Mouse (Mus musculus) hindbrain, embryonic 11.5 days (tissue): ENCODE data around the gene Brd2. TPM values are rescaled to one million over a fixed set of nuclear protein-coding genes. Genes with fewer than 3 reads are reported as not detected.

Experiments used
- ATAC-seq: fragments of 200-750 bp; cut with Nextera tagmentation; 2 replicates; pipeline ENCODE4 v1.8.0; 2017; ENCODE audit warnings: mild to moderate bottlenecking, moderate TSS enrichment, moderate library complexity; ENCODE audit not compliant: low FRiP score
- DNase-seq: peaks from one replicate; pipeline ENCODE4 v3.0.0-alpha.2; 2015; ENCODE audit warnings: low spot score
- H3K27ac ChIP-seq: fragments of 300-500 bp; sonication (generic); 2 replicates; pipeline ENCODE4 v1.5.1; 2014; ENCODE audit warnings: mild to moderate bottlenecking, low read depth, low read length
- H3K27me3 ChIP-seq: fragments of 300-500 bp; sonication (generic); 2 replicates; pipeline ENCODE4 v1.6.1; 2014; ENCODE audit warnings: mild to moderate bottlenecking, low read length, moderate library complexity, mixed read lengths; ENCODE audit not compliant: control insufficient read depth, insufficient read depth
- H3K36me3 ChIP-seq: fragments of 300-500 bp; sonication (generic); 2 replicates; pipeline ENCODE4 v1.6.1; 2014; ENCODE audit warnings: mild to moderate bottlenecking, low read length, moderate library complexity, mixed read lengths; ENCODE audit not compliant: control insufficient read depth, insufficient read depth
- H3K4me1 ChIP-seq: fragments of 300-500 bp; sonication (generic); replicated peaks from 2 replicates; pipeline ENCODE4 v1.6.1; 2014; ENCODE audit warnings: low read length, mixed read lengths; ENCODE audit not compliant: control insufficient read depth, insufficient read depth
- H3K4me2 ChIP-seq: fragments of 300-500 bp; sonication (generic); replicated peaks from 2 replicates; pipeline ENCODE4 v1.6.1; 2014; ENCODE audit warnings: mild to moderate bottlenecking, low read depth, low read length
- H3K4me3 ChIP-seq: fragments of 300-500 bp; sonication (generic); 2 replicates; pipeline ENCODE4 v1.5.1; 2014; ENCODE audit warnings: low read depth, low read length
- H3K9ac ChIP-seq: fragments of 300-500 bp; sonication (generic); 2 replicates; pipeline ENCODE4 v1.6.1; 2014; ENCODE audit warnings: low read depth, low read length
- H3K9me3 ChIP-seq: fragments of 300-500 bp; sonication (generic); 2 replicates; pipeline ENCODE4 v1.6.1; 2016; ENCODE audit warnings: low read length; ENCODE audit not compliant: control insufficient read depth
- WGBS: fragments of 180-500 bp; shearing (Covaris S2); extraction: QIAGEN DNeasy Blood & Tissue Kit; methylation state at CpG from one replicate; pipeline ENCODE4 v1.1.7; 2014; 5-methylcytosine and 5-hydroxymethylcytosine counted together
- polyA plus RNA-seq: library from polyadenylated mRNA; unstranded; fragments of >200 nt; fragmentation: Nextera tagmentation; extraction: Ambion mirVana; gene quantifications from 2 replicates; pipeline ENCODE4 v1.2.1, GENCODE M21; 2014

The Brd2 gene
- polyA plus RNA-seq, 1 experiment from 2014 or later, result 159 TPM

DNA sequence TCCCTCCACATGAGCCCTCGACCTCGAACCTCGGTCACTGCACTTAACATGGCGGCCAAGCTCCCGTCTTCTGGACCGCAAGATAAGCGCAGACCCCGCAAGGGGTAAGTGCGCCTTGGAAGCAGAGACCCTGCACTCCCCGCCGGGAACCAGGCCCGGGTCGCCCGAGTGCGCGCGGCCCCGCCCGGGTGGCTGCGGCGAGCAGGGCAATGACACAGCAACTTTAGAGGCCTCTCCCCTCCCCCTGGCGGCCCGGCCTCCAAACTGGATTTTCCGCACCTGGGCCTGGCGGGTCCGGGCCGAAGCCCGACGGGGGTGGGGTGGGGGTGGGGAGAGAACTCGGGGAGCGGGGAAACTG is 1.6 kb downstream of the Brd2 start:
- WGBS, result under 1% methylated on average over 31 of the region's 31 CpGs
- Histone ChIP-seq H3K27ac (peak overlapping the region; percentile 100), H3K27me3 (no peaks in the 10 kb centered on the region), H3K9ac (peak overlapping the region; percentile 97), H3K4me2 (peak overlapping the region; percentile 95), H3K4me1 (peaks cover 10% of the 10 kb centered on the region), H3K36me3 (0 out of 2 replicates have a peak, but pooled peaks cover 7% of the 10 kb centered on the region), H3K4me3 (peak overlapping the region; percentile 100), H3K9me3 (no peaks in the 10 kb centered on the region)
- peak; percentile 12 for ATAC-seq
- no peak for DNase-seq

DNA sequence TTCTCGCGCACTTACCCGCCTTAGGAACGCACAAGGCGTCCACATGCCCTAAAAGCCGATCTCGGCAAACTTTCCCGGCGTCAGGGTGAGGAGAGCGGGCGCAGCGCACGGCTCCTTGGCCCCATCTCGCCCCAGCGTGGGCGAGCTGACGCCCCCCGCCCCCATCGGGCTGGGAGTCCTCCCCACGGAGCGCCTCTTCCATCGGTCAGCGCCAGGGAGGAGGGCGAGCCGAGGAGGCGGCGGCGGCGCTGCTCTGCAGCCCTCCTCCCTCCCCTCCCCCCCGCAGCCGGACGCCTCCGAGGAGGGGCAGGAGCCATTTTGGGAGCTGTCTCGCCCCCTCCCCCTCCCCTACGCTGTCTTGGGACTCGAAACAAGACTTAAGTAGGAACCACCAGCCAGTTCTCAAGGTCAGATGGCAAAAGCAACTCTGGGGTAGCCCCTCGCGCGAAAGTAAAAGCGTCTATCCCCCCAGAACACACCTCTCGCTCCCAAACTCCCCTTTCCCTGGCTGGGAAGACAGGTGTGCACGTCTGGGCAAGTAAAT is 2.2 kb downstream of the Brd2 start:
- ATAC-seq, result peak; percentile 13; the same call in 1 of the 2 replicates
- peak; percentile 91 for DNase-seq
- no peaks in the 10 kb centered on the region for H3K9me3 ChIP-seq
- peak overlapping the region; percentile 97 for H3K9ac ChIP-seq
- peaks cover 12% of the 10 kb centered on the region for H3K36me3 ChIP-seq
- peak overlapping the region; percentile 95 for H3K4me2 ChIP-seq
- H3K27me3 ChIP-seq, result no peaks in the 10 kb centered on the region
- H3K4me3 ChIP-seq, result peak overlapping the region; percentile 100
- H3K27ac ChIP-seq, result peak overlapping the region; percentile 100
- WGBS, result 0% methylated on average over 38 of the region's 42 CpGs
- peaks cover 10% of the 10 kb centered on the region for H3K4me1 ChIP-seq

DNA sequence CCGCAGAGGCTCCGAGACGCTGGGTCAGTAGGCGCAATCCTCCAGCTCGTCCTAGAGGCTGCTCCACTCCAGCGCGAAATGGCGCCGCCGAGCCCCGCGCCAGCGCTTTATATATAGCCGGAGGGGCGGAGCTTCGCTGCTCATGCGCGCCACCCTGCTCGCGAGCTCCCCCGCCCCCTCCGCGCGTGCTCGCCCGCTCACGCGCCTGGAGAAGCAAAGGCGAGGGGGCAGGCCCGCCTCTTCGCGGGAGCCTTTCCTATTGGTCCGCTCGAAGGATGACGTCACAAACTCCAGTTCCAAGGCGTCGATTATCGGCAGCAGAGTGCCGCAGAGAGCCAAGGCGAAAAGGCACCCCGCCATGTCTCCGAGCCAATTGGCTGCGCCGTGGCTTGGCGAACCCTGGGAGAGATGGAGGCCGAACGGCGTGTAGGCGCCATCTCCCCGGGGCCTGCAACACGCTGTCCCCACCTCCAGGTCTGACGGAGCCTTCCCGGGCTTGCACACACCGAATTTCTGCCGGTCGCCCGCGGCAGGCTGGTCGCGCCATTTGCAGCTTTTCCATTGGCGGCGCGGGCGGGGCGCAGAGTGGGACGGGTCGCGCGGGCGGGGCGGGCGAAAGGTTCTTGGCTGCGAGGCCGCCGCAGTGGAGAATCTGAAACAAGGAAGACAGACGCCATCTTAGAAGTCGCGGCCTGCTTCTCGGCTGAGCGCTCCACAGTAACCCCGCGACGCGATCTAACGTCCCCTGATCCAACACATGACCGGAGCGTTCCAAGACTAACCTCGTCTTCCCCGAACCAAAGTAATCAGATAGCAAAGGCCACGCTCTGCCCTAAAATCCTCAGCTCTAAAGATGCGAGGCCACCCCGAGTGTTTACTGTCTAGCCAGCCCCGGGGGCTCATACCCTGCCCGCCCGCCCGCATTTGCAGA is 2.9 kb downstream of the Brd2 start, which contains the start of gene H2-DMa:
Gene H2-DMa, plus strand, starts transcription at position 293 of the 931 bp plus-strand sequence.
- peaks cover 10% of the 10 kb centered on the region for H3K4me1 ChIP-seq
- H3K36me3 ChIP-seq, result peaks cover 17% of the 10 kb centered on the region
- no peaks in the 10 kb centered on the region for H3K9me3 ChIP-seq
- peak within 1 kb of the TSS; percentile 100 for H3K27ac ChIP-seq
- H3K4me3 ChIP-seq, result peak within 1 kb of the TSS; percentile 100
- peak within 1 kb of the TSS; percentile 95 for H3K4me2 ChIP-seq
- WGBS, result under 1% methylated on average over 96 of the region's 96 CpGs
- peak within 1 kb of the TSS; percentile 97 for H3K9ac ChIP-seq
- no peaks in the 10 kb centered on the region for H3K27me3 ChIP-seq
- ATAC-seq (peak; percentile 68), DNase-seq (peak; percentile 99)

DNA sequence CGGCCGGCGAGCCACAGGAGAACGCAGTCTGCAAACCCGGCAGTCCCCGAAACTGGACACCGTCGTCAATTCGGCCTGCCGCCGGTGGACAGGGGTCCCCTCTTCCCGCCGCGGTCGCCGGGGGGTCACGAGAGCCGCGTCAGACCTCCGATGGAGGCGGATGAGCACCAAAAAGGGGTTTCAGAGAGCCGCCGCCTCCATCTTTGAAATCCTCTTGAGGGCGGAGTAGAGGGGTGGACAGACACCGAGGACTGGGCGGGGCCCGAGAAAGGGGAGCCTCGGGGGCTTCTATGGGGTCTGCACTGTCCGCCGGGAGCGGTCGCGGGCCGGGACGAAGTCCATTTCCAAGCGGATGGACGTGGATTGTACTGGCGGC is 3.6 kb downstream of the Brd2 start:
- peaks cover 22% of the 10 kb centered on the region for H3K36me3 ChIP-seq
- ATAC-seq, result no peak
- H3K4me3 ChIP-seq, result peak overlapping the region; percentile 100
- H3K27ac ChIP-seq, result peak overlapping the region; percentile 87
- no peaks in the 10 kb centered on the region for H3K27me3 ChIP-seq
- under 1% methylated on average over 29 of the region's 38 CpGs for WGBS
- H3K9ac ChIP-seq, result peak overlapping the region; percentile 96
- H3K4me1 ChIP-seq, result peaks cover 10% of the 10 kb centered on the region
- H3K4me2 ChIP-seq, result peak overlapping the region; percentile 95
- no peak for DNase-seq
- H3K9me3 ChIP-seq, result no peaks in the 10 kb centered on the region

DNA sequence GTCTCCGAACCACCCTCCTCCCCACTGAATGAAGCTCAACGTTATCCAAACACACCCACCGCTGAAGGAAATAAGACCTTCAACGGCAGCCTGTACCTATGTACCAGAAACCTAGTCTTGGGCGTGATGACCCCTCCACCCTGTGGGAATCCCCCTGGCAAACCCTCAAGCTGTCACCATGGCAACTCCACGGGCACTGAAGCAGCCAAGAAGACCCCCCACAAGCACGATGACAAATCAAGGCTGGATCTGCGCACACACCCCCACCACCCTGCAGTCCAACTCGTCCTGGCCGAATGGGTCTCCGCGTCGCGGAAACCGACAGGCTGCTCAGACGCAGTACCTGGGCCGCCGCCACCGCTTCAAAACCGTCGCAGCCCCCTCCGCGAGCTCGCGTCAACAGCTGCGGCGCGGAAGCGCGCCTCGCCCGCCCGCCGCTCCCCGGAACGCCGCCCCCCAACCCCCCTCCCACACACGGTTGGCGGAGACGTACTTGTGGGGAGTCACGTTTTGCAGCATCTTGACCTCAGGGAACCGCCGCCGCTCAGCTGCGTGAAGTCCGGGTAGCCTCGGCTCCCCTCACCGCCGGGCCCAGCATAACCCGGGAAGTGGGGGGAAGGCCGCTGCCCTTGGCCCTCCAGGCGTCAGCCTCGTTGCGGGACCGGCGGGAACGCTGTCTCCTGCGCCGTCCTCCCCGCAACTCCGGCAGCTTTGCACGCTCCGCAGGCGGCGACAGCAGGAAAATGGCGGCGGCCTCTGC is 4.1 kb downstream of the Brd2 start:
- H3K4me3 ChIP-seq, result peak overlapping the region; percentile 100
- H3K9ac ChIP-seq, result peak overlapping the region; percentile 96
- DNase-seq, result peak; percentile 72
- WGBS, result 2% methylated on average over 65 of the region's 67 CpGs
- no peaks in the 10 kb centered on the region for H3K27me3 ChIP-seq
- H3K36me3 ChIP-seq, result peaks cover 26% of the 10 kb centered on the region
- H3K27ac ChIP-seq, result peak overlapping the region; percentile 87
- peaks cover 7% of the 10 kb centered on the region for H3K4me1 ChIP-seq
- no peak for ATAC-seq
- no peaks in the 10 kb centered on the region for H3K9me3 ChIP-seq
- peak overlapping the region; percentile 95 for H3K4me2 ChIP-seq

DNA sequence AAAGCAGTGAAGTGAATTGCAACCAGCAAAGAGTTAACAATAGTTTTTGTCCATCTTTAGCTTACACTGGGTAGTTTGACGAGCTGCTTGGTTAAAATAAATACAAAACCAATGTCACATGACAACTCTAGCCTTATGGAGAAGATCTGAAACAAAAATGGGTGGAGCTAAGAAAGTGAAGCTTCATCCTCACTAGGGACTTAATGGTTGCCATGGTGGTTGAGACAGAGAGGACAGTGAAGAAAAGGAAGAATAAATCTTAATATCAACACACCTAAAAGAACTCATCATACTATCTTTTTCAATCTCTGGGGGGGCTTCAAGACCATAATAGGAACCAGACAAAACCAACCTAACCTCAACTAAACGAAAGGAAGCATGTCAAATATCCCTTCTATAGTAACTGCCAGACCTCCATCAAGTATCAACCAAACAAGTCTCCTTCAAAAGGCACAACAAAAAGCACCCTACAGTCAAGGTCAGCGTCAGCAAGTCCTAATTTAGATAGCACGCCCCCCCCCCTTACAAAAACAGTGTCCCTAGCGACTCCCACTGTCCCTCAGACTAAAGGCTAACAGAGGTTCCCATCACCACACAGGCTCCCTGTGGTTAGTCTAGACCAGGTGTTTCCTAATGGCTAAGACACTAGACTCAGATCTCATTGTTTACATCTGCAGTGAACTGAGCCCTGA is 4.9 kb downstream of the Brd2 start:
- peak overlapping the region; percentile 95 for H3K4me2 ChIP-seq
- peak overlapping the region; percentile 96 for H3K9ac ChIP-seq
- H3K4me3 ChIP-seq, result peak overlapping the region; percentile 100
- 0 out of 2 replicates have a peak overlapping the region, but pooled peaks have one; percentile 87 for H3K27ac ChIP-seq
- H3K4me1 ChIP-seq, result peaks cover 7% of the 10 kb centered on the region
- ATAC-seq (no peak), DNase-seq (no peak)
- H3K27me3 ChIP-seq, result no peaks in the 10 kb centered on the region
- no peaks in the 10 kb centered on the region for H3K9me3 ChIP-seq
- 1% methylated on average over 5 of the region's 5 CpGs for WGBS
- peaks cover 33% of the 10 kb centered on the region for H3K36me3 ChIP-seq

DNA sequence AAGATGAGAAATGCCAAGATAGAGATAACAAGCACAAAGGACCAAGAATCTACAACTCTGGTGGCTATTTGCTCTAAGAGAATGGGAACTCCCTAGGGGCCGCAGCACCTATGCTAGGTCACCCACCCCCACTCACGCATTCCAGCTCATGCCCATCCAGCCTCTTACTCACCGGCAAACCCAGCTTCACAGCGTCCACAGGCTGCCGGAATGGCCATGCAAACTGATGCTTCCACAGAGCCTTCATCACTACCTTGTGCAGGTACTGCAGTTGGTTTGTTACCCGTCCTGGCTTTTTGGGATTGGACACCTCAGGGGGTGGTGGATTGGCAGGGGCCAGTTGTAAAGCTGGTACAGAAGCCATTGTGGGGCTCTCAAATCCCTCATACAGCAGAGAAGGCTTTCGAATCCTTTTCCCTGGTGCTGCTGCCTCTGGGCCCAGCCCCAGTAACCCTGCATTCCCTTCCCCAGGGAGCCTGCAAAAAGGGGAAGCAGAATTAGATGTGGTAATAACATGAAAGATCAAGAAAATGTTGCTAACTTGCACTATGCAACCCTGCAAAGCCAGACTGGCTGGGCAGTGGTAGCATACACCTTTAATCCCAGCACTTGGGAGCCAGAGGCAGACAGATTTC is 5.6 kb downstream of the Brd2 start:
- Histone ChIP-seq H3K27me3 (no peaks in the 10 kb centered on the region), H3K9me3 (no peaks in the 10 kb centered on the region), H3K4me1 (peaks cover 7% of the 10 kb centered on the region), H3K36me3 (peaks cover 40% of the 10 kb centered on the region), H3K4me3 (peak overlapping the region; percentile 100), H3K27ac (no peak overlapping the region), H3K4me2 (peak overlapping the region; percentile 95), H3K9ac (peak overlapping the region; percentile 96)
- DNase-seq (no peak), ATAC-seq (no peak)
- 55% methylated on average over 7 of the region's 7 CpGs for WGBS

DNA sequence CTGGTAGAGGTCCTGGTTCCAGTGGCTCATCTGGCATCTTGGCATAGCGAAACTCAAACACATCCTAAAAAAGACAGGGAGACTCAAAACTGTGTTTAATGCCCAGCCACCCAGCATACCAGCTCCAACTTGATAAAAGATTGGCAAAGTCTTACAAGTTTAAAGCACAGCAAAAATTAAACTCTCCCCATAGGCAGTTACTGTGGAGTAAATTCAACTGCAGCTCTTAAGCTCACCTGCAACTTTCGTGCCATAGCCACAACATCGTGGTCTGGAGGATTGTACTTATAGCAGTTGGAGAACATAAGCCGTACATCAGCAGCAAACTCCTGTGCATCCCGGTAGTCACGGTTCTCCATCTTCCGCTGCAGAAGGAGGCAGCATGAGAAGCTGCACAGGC is 8.3 kb downstream of the Brd2 start:
- 96% methylated on average over 7 of the region's 7 CpGs for WGBS
- H3K27ac ChIP-seq, result no peak overlapping the region
- H3K4me1 ChIP-seq, result peaks cover 7% of the 10 kb centered on the region
- ATAC-seq, result no peak
- H3K27me3 ChIP-seq, result no peaks in the 10 kb centered on the region
- H3K36me3 ChIP-seq, result peaks cover 43% of the 10 kb centered on the region
- no peak overlapping the region for H3K9ac ChIP-seq
- no peak overlapping the region for H3K4me3 ChIP-seq
- no peaks in the 10 kb centered on the region for H3K9me3 ChIP-seq
- H3K4me2 ChIP-seq, result no peak overlapping the region
- DNase-seq, result no peak
